Mouse (Mus musculus) thymus, postnatal 0 days (tissue): ENCODE results near the gene AW551984. TPM values are rescaled to one million over a fixed set of nuclear protein-coding genes. Genes with fewer than 3 reads are reported as not detected.

Experiments used
- polyA plus RNA-seq: library from polyadenylated mRNA; unstranded; fragments of >200 nt; fragmentation: Nextera tagmentation; extraction: Ambion mirVana; gene quantifications from 2 replicates; pipeline ENCODE4 v1.2.1, GENCODE M21; 2015

The AW551984 gene
- polyA plus RNA-seq, 1 experiment from 2014 or later: 0.98 TPM

Other genes starting within 250 kb of the AW551984 start
- not detected in 2 replicates for gene Olfr951, start 217.0 kb downstream of the AW551984 start, polyA plus RNA-seq
- not detected in 2 replicates for gene Olfr952, start 177.3 kb downstream of the AW551984 start, polyA plus RNA-seq
- not detected in 2 replicates for gene Olfr954, start 147.7 kb downstream of the AW551984 start, polyA plus RNA-seq
- gene Olfr955, start 132.5 kb downstream of the AW551984 start, polyA plus RNA-seq: not detected in 2 replicates
- gene Olfr44, start 110.4 kb downstream of the AW551984 start, polyA plus RNA-seq: not detected in 2 replicates
- gene Olfr957, start 88.6 kb downstream of the AW551984 start, polyA plus RNA-seq: not detected in 2 replicates
- gene Olfr958, start 50.3 kb downstream of the AW551984 start, polyA plus RNA-seq: not detected in 2 replicates
- not detected in 2 replicates for gene Olfr959, start 28.8 kb downstream of the AW551984 start, polyA plus RNA-seq
- gene Olfr148, start 6.3 kb upstream of the AW551984 start, polyA plus RNA-seq: not detected in 2 replicates
- not detected in 2 replicates for gene Olfr960, start 17.0 kb upstream of the AW551984 start, polyA plus RNA-seq
- not detected in 2 replicates for gene Olfr961, start 40.7 kb upstream of the AW551984 start, polyA plus RNA-seq
- gene Olfr963, start 62.8 kb upstream of the AW551984 start, polyA plus RNA-seq: not detected in 2 replicates
- gene Olfr149, start 102.7 kb upstream of the AW551984 start, polyA plus RNA-seq: not detected in 2 replicates
- gene Olfr965, start 107.0 kb upstream of the AW551984 start, polyA plus RNA-seq: not detected in 2 replicates
- not detected in 2 replicates for gene Olfr150, start 126.6 kb upstream of the AW551984 start, polyA plus RNA-seq
- gene Olfr967, start 141.8 kb upstream of the AW551984 start, polyA plus RNA-seq: not detected in 2 replicates
- gene Olfr968, start 178.8 kb upstream of the AW551984 start, polyA plus RNA-seq: not detected in 2 replicates
- not detected in 2 replicates for gene Olfr969, start 186.5 kb upstream of the AW551984 start, polyA plus RNA-seq
- not detected in 2 replicates for gene Olfr970, start 204.5 kb upstream of the AW551984 start, polyA plus RNA-seq
- not detected in 2 replicates for gene Olfr971, start 232.5 kb upstream of the AW551984 start, polyA plus RNA-seq